9 mouse cellular contexts compared by ENCODE assay signal in genomic region chr4:131723415-131724080, GRCm38 (mm10).
DNase-seq lines count a peak whose midpoint lies in the region; ATAC-seq and TF ChIP-seq lines count a peak whose summit lies in the region.
"Had no signal": no experiment of that assay in that cellular context is flagged by ENCODE, and none has a peak within 500 bp of the region (broad histone marks: within the 10 kb centered on the region; RNA-seq: fewer than 3 reads in every experiment).

No protein-coding gene starts in this region.

- peak; percentile 70; the same call in 1 of the 2 replicates for TF ChIP-seq EP300 in heart, adult 2 months (IDR thresholded peaks at IDR 0.05; ENCODE audit: insufficient read depth, low read depth, low read length)

- H3K4me2 ChIP-seq in heart, embryonic 11.5 days = no peak overlapping the region

- TF ChIP-seq CTCF in heart, adult 2 months (IDR thresholded peaks at IDR 0.05) = peak; percentile 88

- peak; percentile 58 to 77 for DNase-seq in heart, adult 2 months
- DNase-seq in ZHBTc4 (ENCODE audit: low read depth, low spot score) = peak; percentile 83
- peak; percentile 72 to 75 for DNase-seq in cerebellum, postnatal 36 days
- peak; percentile 59 to 77 for DNase-seq in heart, postnatal 10 days
- DNase-seq in layer of hippocampus, adult 9-10 months (ENCODE audit: low spot score) = peak; percentile 35
- peak; percentile 89 for DNase-seq in lung, postnatal 36 days
- DNase-seq in thymus, postnatal 25 days = peak; percentile 34

- H3K27me3 ChIP-seq in heart, adult 2 months (ENCODE audit: control insufficient read depth, insufficient read depth, low read length) = no peaks in the 10 kb centered on the region; the same call in 1 of the 2 replicates
- no peaks in the 10 kb centered on the region for H3K27me3 ChIP-seq in heart, embryonic 11.5 days (ENCODE audit: control insufficient read depth, insufficient read depth, low read length)

- H3K9me3 ChIP-seq in heart, embryonic 11.5 days (replicated peaks; ENCODE audit: control insufficient read depth, low read length) = no peaks in the 10 kb centered on the region

- H3K27ac ChIP-seq in heart, adult 2 months = no peak overlapping the region
- no peak overlapping the region for H3K27ac ChIP-seq in heart, embryonic 11.5 days (ENCODE audit: low read depth, low read length)
- H3K27ac ChIP-seq: macrophage had no signal

- no peak overlapping the region for H3K4me3 ChIP-seq in heart, adult 2 months
- H3K4me3 ChIP-seq in heart, embryonic 11.5 days (ENCODE audit: low read depth, low read length) = no peak overlapping the region

- intact Hi-C loops in heart, adult 2 months (cut with DNase I) = loop anchor here (1.0 to 5.0 kb wide), 3 partner anchors 39 to 115 kb away; partner anchors contain the start of gene Ptpru
- intact Hi-C loops in heart, postnatal 10 days (cut with DNase I) = loop anchor here (1.0 to 5.0 kb wide), 2 partner anchors 59 to 115 kb away; partner anchors contain the start of gene Ptpru

- H3K9ac ChIP-seq in heart, adult 2 months (ENCODE audit: low read depth, low read length) = no peak overlapping the region
- no peak overlapping the region for H3K9ac ChIP-seq in heart, embryonic 11.5 days (ENCODE audit: low read depth, low read length)

- TF ChIP-seq POLR2A in heart, adult 2 months (IDR thresholded peaks at IDR 0.05; ENCODE audit: insufficient read depth, low read depth, low read length) = no peak

- no peaks in the 10 kb centered on the region for H3K79me2 ChIP-seq in heart, adult 2 months (replicated peaks; ENCODE audit: control insufficient read depth, insufficient read depth, low read length)

- H3K36me3 ChIP-seq in heart, adult 2 months (ENCODE audit: control insufficient read depth, insufficient read depth, low read length) = no peaks in the 10 kb centered on the region
- no peaks in the 10 kb centered on the region for H3K36me3 ChIP-seq in heart, embryonic 11.5 days (ENCODE audit: control insufficient read depth, insufficient read depth, low read length)

- peaks cover 4% of the 10 kb centered on the region; the same call in 1 of the 2 replicates for H3K4me1 ChIP-seq in heart, adult 2 months (ENCODE audit: control insufficient read depth, insufficient read depth, low read length)
- 0 out of 2 replicates have a peak, but pooled peaks cover 6% of the 10 kb centered on the region for H3K4me1 ChIP-seq in heart, embryonic 11.5 days (ENCODE audit: control insufficient read depth, insufficient read depth, low read length)

- WGBS in heart, adult 2 months = 47% methylated on average over 11 of the region's 11 CpGs
- 56% methylated on average over 11 of the region's 11 CpGs for WGBS in heart, embryonic 11.5 days (ENCODE audit: insufficient replicate concordance)

- ATAC-seq in heart, embryonic 11.5 days (replicated peaks; ENCODE audit: insufficient number of reproducible peaks, low FRiP score, low TSS enrichment) = no peak

Comparison
In these comparisons a context has a peak if more than half of its experiments do, and no peak if none do; other contexts are left out.
1. DNase-seq: peak in every context shown above with its lines; median percentile 89 in lung, postnatal 36 days; 83 in ZHBTc4; 74 in cerebellum, postnatal 36 days; 68 in heart, postnatal 10 days; 68 in heart, adult 2 months; 35 in layer of hippocampus, adult 9-10 months; 34 in thymus, postnatal 25 days.